Mouse (Mus musculus) liver, adult (tissue): ENCODE data around the gene Gm11563.
"Not testable (repeated sequence)": the region's sequence is repeated elsewhere in the genome, so short reads cannot be mapped to it uniquely, and the experiment has no call there.

Experiments used
- GATA4 ChIP-seq: IDR thresholded peaks from 2 replicates; pipeline ENCODE4 v1.6.1; 2014; ENCODE audit warnings: mild to moderate bottlenecking, low read length; ENCODE audit not compliant: insufficient replicate concordance

The Gm11563 gene

GRCm38 (mm10) chr11:99658467-99659010, at the start of gene Gm11563:
Gm11563 (minus strand) TSS chr11:99658960.
- not testable (repeated sequence) for TF ChIP-seq GATA4

- TF ChIP-seq GATA4 = no peak
Measured at GRCm38 (mm10) chr11:99690463-99690862, 31.7 kb upstream of the Gm11563 start, which contains the start of gene Gm14190. Gm14190 (minus strand) TSS chr11:99690740.

- no peak for TF ChIP-seq GATA4
Measured at GRCm38 (mm10) chr11:99683481-99683880, 24.7 kb upstream of the Gm11563 start.

- TF ChIP-seq GATA4 = no peak
Measured at GRCm38 (mm10) chr11:99665860-99666259, 7.1 kb upstream of the Gm11563 start, which contains the start of gene Krtap4-6. Krtap4-6 (minus strand) TSS chr11:99665960.

- no peak for TF ChIP-seq GATA4
Measured at GRCm38 (mm10) chr11:99662802-99663201, 4.0 kb upstream of the Gm11563 start.

GRCm38 (mm10) chr11:99659256-99659655, 496 bp upstream of the Gm11563 start:
- no peak for TF ChIP-seq GATA4

- TF ChIP-seq GATA4 = no peak
Measured at GRCm38 (mm10) chr11:99657051-99657450, 1.7 kb downstream of the Gm11563 start.

- no peak for TF ChIP-seq GATA4
Measured at GRCm38 (mm10) chr11:99650136-99650535, 8.6 kb downstream of the Gm11563 start, which contains the start of gene Gm11555. Gm11555 (minus strand) TSS chr11:99650236.

GRCm38 (mm10) chr11:99646444-99646843, 12.3 kb downstream of the Gm11563 start:
- no peak for TF ChIP-seq GATA4

GRCm38 (mm10) chr11:99644351-99644750, 14.4 kb downstream of the Gm11563 start:
- no peak for TF ChIP-seq GATA4

GRCm38 (mm10) chr11:99643635-99644139, 15.1 kb downstream of the Gm11563 start, which contains the start of gene Krtap4-7:
Krtap4-7 (minus strand) TSS chr11:99644089.
- not testable (repeated sequence) for TF ChIP-seq GATA4

- TF ChIP-seq GATA4 = no peak
Measured at GRCm38 (mm10) chr11:99640926-99641325, 17.8 kb downstream of the Gm11563 start.

- TF ChIP-seq GATA4 = no peak
Measured at GRCm38 (mm10) chr11:99637086-99637485, 21.7 kb downstream of the Gm11563 start.

- TF ChIP-seq GATA4 = no peak
Measured at GRCm38 (mm10) chr11:99634653-99635134, 24.1 kb downstream of the Gm11563 start, which contains the start of gene Krtap4-2. Krtap4-2 (minus strand) TSS chr11:99635084.

GRCm38 (mm10) chr11:99633293-99633692, 25.5 kb downstream of the Gm11563 start:
- TF ChIP-seq GATA4 = no peak

GRCm38 (mm10) chr11:99630890-99631289, 27.9 kb downstream of the Gm11563 start:
- no peak for TF ChIP-seq GATA4
